Mouse (Mus musculus) limb, embryonic 13.5 days (tissue): ENCODE data around the gene Acaca. TPM values are rescaled to one million over a fixed set of nuclear protein-coding genes. Genes with fewer than 3 reads are reported as not detected.
A peak's percentile ranks its signal among the peaks of the same experiment; 100 is the strongest.
"Not testable (repeated sequence)": the region's sequence is repeated elsewhere in the genome, so short reads cannot be mapped to it uniquely, and the experiment has no call there.

Experiments used
- ATAC-seq: fragments of 200-750 bp; cut with Nextera tagmentation; 2 replicates; pipeline ENCODE4 v1.8.0; 2017; ENCODE audit warnings: low read depth, moderate number of reproducible peaks, moderate TSS enrichment; ENCODE audit not compliant: low FRiP score
- H3K27ac ChIP-seq: fragments of 300-500 bp; sonication (generic); 2 replicates; pipeline ENCODE4 v1.5.1; 2015; ENCODE audit warnings: inconsistent platforms, mild to moderate bottlenecking, moderate library complexity
- H3K27me3 ChIP-seq: fragments of 300-500 bp; sonication (generic); 2 replicates; pipeline ENCODE4 v1.6.1; 2015; ENCODE audit warnings: mild to moderate bottlenecking, inconsistent platforms
- H3K36me3 ChIP-seq: fragments of 300-500 bp; sonication (generic); 2 replicates; pipeline ENCODE4 v1.6.1; 2015; ENCODE audit warnings: inconsistent platforms, mild to moderate bottlenecking, moderate library complexity
- H3K4me1 ChIP-seq: fragments of 300-500 bp; sonication (generic); 2 replicates; pipeline ENCODE4 v1.6.1; 2015; ENCODE audit warnings: inconsistent platforms
- H3K4me2 ChIP-seq: fragments of 300-500 bp; sonication (generic); replicated peaks from 2 replicates; pipeline ENCODE4 v1.6.1; 2015; ENCODE audit warnings: inconsistent platforms, mild to moderate bottlenecking, moderate library complexity
- H3K4me3 ChIP-seq: fragments of 300-500 bp; sonication (generic); 2 replicates; pipeline ENCODE4 v1.5.1; 2015; ENCODE audit warnings: moderate library complexity, mild to moderate bottlenecking, inconsistent platforms
- H3K9ac ChIP-seq: fragments of 300-500 bp; sonication (generic); 2 replicates; pipeline ENCODE4 v1.6.1; 2015; ENCODE audit warnings: mild to moderate bottlenecking, inconsistent platforms
- H3K9me3 ChIP-seq: fragments of 300-500 bp; sonication (generic); 2 replicates; pipeline ENCODE4 v1.6.1; 2016; ENCODE audit warnings: inconsistent platforms
- WGBS: fragments of 180-500 bp; shearing (Covaris S2); methylation state at CpG from one replicate; pipeline ENCODE4 v1.1.7; 2015; 5-methylcytosine and 5-hydroxymethylcytosine counted together
- polyA plus RNA-seq: library from polyadenylated mRNA; unstranded; fragments of >200 nt; fragmentation: Nextera tagmentation; extraction: Ambion mirVana; gene quantifications from 2 replicates; pipeline ENCODE4 v1.2.1, GENCODE M21; 2015

Gene Acaca
- polyA plus RNA-seq, 1 experiment from 2014 or later, result 18.1 TPM

DNA sequence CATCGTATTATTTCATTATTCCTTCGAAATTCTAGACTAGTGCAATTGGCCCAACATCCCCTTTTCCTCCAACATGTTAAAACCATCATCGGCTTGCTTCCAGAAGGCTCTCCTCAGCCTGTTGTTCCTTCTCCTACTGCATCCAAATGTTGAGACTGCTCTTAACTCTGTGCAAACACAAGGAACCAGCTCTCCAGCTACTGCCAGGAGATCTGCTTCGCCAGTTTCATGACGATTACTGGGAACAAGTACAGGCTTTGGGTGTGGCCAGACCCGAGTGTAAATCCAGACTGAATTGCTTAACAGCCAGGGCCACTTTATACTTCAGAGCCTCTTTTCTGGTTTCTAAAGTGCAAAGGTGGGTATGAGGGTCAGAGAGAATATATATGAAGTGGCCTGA lies 259.9 kb downstream of the Acaca start:
- 69% methylated on average over 6 of the region's 6 CpGs for WGBS
- H3K36me3 ChIP-seq, result peaks cover 61% of the 10 kb centered on the region
- no peak for ATAC-seq

GRCm38 (mm10) chr11:84391126-84391525 lies 261.7 kb downstream of the Acaca start:
- no peak overlapping the region for H3K9ac ChIP-seq
- 88% methylated on average over 8 of the region's 8 CpGs for WGBS
- H3K4me3 ChIP-seq, result no peak overlapping the region
- no peak overlapping the region for H3K27ac ChIP-seq
- H3K4me2 ChIP-seq, result no peak overlapping the region
- H3K27me3 ChIP-seq, result no peaks in the 10 kb centered on the region
- H3K36me3 ChIP-seq, result peaks cover 57% of the 10 kb centered on the region
- ATAC-seq, result no peak
- H3K4me1 ChIP-seq, result 0 out of 2 replicates have a peak, but pooled peaks cover 4% of the 10 kb centered on the region
- no peaks in the 10 kb centered on the region for H3K9me3 ChIP-seq

More for the DNA sequence above, 259.9 kb downstream of the Acaca start:
- Histone ChIP-seq H3K9me3 (no peaks in the 10 kb centered on the region), H3K4me2 (no peak overlapping the region), H3K4me1 (0 out of 2 replicates have a peak, but pooled peaks cover 4% of the 10 kb centered on the region), H3K27me3 (no peaks in the 10 kb centered on the region), H3K27ac (peak overlapping the region; percentile 15; the same call in 1 of the 2 replicates), H3K4me3 (no peak overlapping the region), H3K9ac (no peak overlapping the region)

DNA sequence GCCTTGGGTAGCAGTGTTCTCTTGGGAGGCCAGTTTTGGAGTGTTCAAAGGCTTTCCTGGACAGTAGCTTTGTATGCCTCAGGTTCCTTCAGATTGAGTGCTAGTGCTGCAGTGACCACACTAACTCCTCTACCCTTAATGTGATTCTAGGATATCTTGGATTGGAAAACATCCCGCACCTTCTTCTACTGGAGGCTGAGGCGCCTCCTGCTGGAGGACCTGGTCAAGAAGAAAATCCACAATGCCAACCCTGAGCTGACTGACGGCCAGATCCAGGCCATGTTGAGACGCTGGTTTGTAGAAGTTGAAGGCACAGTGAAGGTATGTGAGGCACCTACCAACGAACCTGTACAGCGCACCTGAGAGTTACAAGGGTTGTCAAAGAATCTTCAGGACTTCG lies 262.6 kb downstream of the Acaca start:
- not testable (repeated sequence) for H3K27ac ChIP-seq, ATAC-seq, H3K9ac ChIP-seq, H3K27me3 ChIP-seq, H3K9me3 ChIP-seq, H3K4me2 ChIP-seq, H3K4me3 ChIP-seq, H3K4me1 ChIP-seq
- 87% methylated on average over 7 of the region's 7 CpGs for WGBS
- H3K36me3 ChIP-seq, result peaks cover 57% of the 10 kb centered on the region

DNA sequence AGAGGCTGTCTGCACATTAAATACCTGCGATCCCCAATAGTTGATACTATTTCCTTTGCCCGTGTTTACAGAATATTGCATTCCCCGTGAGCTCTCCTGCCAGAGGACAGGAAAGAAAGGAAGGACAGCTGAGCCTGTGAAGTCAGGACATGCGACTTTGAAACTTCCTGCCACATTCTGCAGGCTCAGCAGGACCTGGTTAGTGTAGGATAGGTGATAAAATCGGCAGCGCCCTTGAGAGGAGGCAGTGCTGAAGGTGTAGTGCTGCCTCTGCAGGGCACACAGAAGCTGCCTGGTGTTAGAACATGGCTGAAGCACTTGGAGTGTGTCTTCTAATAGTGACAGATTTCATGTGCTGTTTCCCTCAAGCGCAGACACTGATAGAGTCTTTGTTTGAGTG lies 264.1 kb downstream of the Acaca start:
- Histone ChIP-seq H3K27ac (no peak overlapping the region), H3K9me3 (no peaks in the 10 kb centered on the region), H3K36me3 (peaks cover 66% of the 10 kb centered on the region), H3K9ac (no peak overlapping the region), H3K4me1 (no peaks in the 10 kb centered on the region), H3K4me3 (no peak overlapping the region), H3K27me3 (no peaks in the 10 kb centered on the region), H3K4me2 (no peak overlapping the region)
- 54% methylated on average over 7 of the region's 7 CpGs for WGBS
- ATAC-seq, result no peak

DNA sequence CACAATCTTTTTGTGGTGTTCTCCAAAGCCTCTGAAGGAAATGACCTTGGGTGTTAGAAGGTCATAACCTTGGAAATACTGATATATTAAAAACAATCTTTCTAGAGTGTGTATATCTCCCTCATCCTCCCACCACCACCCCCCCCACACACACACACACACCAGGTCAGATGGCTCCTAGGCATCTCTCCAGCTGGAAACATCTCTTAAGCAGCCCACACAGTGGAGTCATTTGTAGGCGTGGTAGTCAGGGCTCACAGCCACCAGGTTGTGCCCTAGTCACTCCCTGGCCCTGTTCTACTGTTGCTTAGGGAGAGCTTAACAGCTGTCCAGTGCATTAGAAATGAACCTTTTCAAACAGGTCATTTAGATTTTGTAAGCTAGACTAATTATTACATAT lies 265.5 kb downstream of the Acaca start:
- 80% methylated on average over 1 of the region's 1 CpGs for WGBS
- H3K9me3 ChIP-seq, result no peaks in the 10 kb centered on the region
- H3K27ac ChIP-seq, result no peak overlapping the region
- H3K9ac ChIP-seq, result no peak overlapping the region
- H3K27me3 ChIP-seq, result no peaks in the 10 kb centered on the region
- H3K4me2 ChIP-seq, result no peak overlapping the region
- H3K36me3 ChIP-seq, result peaks cover 65% of the 10 kb centered on the region
- ATAC-seq, result no peak
- H3K4me1 ChIP-seq, result no peaks in the 10 kb centered on the region
- no peak overlapping the region for H3K4me3 ChIP-seq

DNA sequence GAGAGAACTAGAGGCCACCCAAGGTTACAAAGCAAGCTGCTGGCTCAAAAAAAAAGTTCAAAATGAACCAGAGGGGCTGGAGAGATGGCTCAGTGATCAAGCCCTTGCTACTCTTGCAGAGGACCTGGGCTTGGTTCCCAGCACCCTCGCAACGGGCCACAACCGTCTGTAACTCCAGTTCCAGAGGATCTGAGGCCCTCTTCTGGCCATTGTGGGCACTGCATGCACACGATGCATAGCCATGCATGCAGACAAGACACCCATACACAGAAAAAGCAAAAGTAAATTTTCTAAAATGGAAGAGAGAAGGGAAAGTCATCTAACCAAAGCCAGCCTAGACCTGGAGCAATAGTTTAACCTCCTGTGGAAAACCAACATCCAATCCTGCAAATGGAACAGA lies 277.3 kb downstream of the Acaca start:
- no peaks in the 10 kb centered on the region for H3K27me3 ChIP-seq
- no peak overlapping the region for H3K27ac ChIP-seq
- no peak for ATAC-seq
- 98% methylated on average over 4 of the region's 4 CpGs for WGBS
- H3K9ac ChIP-seq, result no peak overlapping the region
- H3K36me3 ChIP-seq, result no peaks in the 10 kb centered on the region
- H3K4me2 ChIP-seq, result no peak overlapping the region
- H3K9me3 ChIP-seq, result peaks cover 13% of the 10 kb centered on the region
- no peaks in the 10 kb centered on the region for H3K4me1 ChIP-seq
- no peak overlapping the region for H3K4me3 ChIP-seq

GRCm38 (mm10) chr11:84410383-84410782 lies 280.9 kb downstream of the Acaca start:
- 68% methylated on average over 4 of the region's 4 CpGs for WGBS
- Histone ChIP-seq H3K4me2 (no peak overlapping the region), H3K4me1 (peaks cover 16% of the 10 kb centered on the region; the same call in 1 of the 2 replicates), H3K9ac (no peak overlapping the region), H3K9me3 (peaks cover 13% of the 10 kb centered on the region), H3K4me3 (no peak overlapping the region), H3K27ac (no peak overlapping the region), H3K36me3 (no peaks in the 10 kb centered on the region), H3K27me3 (no peaks in the 10 kb centered on the region)
- ATAC-seq, result no peak

GRCm38 (mm10) chr11:84410879-84411641 lies 281.6 kb downstream of the Acaca start:
- H3K27me3 ChIP-seq, result no peaks in the 10 kb centered on the region
- peaks cover 16% of the 10 kb centered on the region; the same call in 1 of the 2 replicates for H3K4me1 ChIP-seq
- H3K4me3 ChIP-seq, result no peak overlapping the region
- no peak overlapping the region for H3K27ac ChIP-seq
- 64% methylated on average over 7 of the region's 7 CpGs for WGBS
- no peaks in the 10 kb centered on the region for H3K36me3 ChIP-seq
- no peak overlapping the region for H3K9ac ChIP-seq
- no peak overlapping the region for H3K4me2 ChIP-seq
- peaks cover 8% of the 10 kb centered on the region for H3K9me3 ChIP-seq
- ATAC-seq, result no peak

GRCm38 (mm10) chr11:84411642-84412018 lies 282.2 kb downstream of the Acaca start:
- H3K4me2 ChIP-seq, result no peak overlapping the region
- no peak for ATAC-seq
- H3K27ac ChIP-seq, result no peak overlapping the region
- H3K9me3 ChIP-seq, result peaks cover 3% of the 10 kb centered on the region
- H3K27me3 ChIP-seq, result no peaks in the 10 kb centered on the region
- H3K36me3 ChIP-seq, result no peaks in the 10 kb centered on the region
- no peak overlapping the region for H3K9ac ChIP-seq
- peaks cover 16% of the 10 kb centered on the region; the same call in 1 of the 2 replicates for H3K4me1 ChIP-seq
- 51% methylated on average over 7 of the region's 7 CpGs for WGBS
- H3K4me3 ChIP-seq, result no peak overlapping the region

DNA sequence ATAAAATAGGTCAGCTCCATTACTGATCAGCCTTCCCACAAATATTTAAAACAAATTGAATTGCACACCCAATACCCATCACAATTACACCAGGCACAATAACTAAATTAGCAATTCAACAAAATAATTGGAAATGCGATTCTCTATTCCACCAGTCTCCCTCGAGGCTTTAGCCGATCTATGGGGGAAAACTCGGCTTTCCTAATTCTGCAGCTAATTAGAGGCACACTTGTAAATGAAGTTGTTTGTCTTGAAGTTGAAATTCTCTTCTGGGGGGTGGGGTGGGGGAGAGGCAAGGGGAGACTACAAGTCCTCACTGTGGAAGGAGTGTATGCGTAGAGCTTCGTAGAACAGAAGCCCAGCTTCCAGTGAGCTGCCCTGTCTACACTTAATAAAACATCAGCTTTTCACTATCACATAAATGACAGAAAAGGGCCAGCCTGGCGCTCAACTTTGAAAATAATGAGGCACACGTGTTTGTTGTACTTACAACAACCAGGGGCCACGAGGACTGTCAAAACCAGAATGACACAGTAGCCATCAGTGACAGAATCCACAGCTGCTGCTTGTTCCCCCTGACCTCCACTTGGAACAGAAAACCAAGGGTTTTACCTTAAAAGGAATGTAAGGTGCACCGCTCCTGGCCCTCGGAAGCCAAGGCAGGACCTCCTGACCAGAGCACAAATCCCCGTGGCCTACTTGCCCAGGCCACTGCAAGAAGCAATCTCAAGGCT lies 282.9 kb downstream of the Acaca start:
- ATAC-seq, result no peak
- Histone ChIP-seq H3K27ac (no peak overlapping the region), H3K27me3 (no peaks in the 10 kb centered on the region), H3K9me3 (no peaks in the 10 kb centered on the region), H3K4me2 (no peak overlapping the region), H3K36me3 (no peaks in the 10 kb centered on the region), H3K9ac (no peak overlapping the region), H3K4me3 (no peak overlapping the region), H3K4me1 (peaks cover 16% of the 10 kb centered on the region; the same call in 1 of the 2 replicates)
- WGBS, result 24% methylated on average over 12 of the region's 12 CpGs

GRCm38 (mm10) chr11:84413111-84413510 lies 283.6 kb downstream of the Acaca start:
- 0 out of 2 replicates have a peak overlapping the region, but pooled peaks have one; percentile 19 for H3K9ac ChIP-seq
- H3K4me3 ChIP-seq, result no peak overlapping the region
- no peak overlapping the region for H3K27ac ChIP-seq
- H3K4me1 ChIP-seq, result peaks cover 16% of the 10 kb centered on the region; the same call in 1 of the 2 replicates
- H3K36me3 ChIP-seq, result no peaks in the 10 kb centered on the region
- H3K9me3 ChIP-seq, result no peaks in the 10 kb centered on the region
- no peaks in the 10 kb centered on the region for H3K27me3 ChIP-seq
- H3K4me2 ChIP-seq, result no peak overlapping the region
- WGBS, result 44% methylated on average over 6 of the region's 6 CpGs
- no peak for ATAC-seq

GRCm38 (mm10) chr11:84420779-84421178 lies 291.3 kb downstream of the Acaca start:
- Histone ChIP-seq H3K4me1 (peaks cover 42% of the 10 kb centered on the region), H3K9ac (no peak overlapping the region), H3K27ac (no peak overlapping the region), H3K36me3 (no peaks in the 10 kb centered on the region; the same call in 1 of the 2 replicates), H3K27me3 (no peaks in the 10 kb centered on the region), H3K4me2 (no peak overlapping the region), H3K9me3 (no peaks in the 10 kb centered on the region), H3K4me3 (no peak overlapping the region)
- WGBS, result 82% methylated on average over 6 of the region's 6 CpGs
- no peak for ATAC-seq
